Mouse (Mus musculus): Measurements from ENCODE around the gene Trem3.

- no peak for TF ChIP-seq CTCF (IDR thresholded peaks at IDR 0.05; ENCODE audit: low read depth, low read length)
- TF ChIP-seq POLR2A (IDR thresholded peaks at IDR 0.05; ENCODE audit: borderline replicate concordance, low read depth, low read length), result no peak
Observed at GRCm38 (mm10) chr17:48249039-48249438, 1.5 kb downstream of the Trem3 start.

All from bone marrow macrophage, adult 2 months (primary cell).